Mouse (Mus musculus) stomach, postnatal 0 days (tissue): ENCODE results near the gene Gprc5c.

Source experiments
- CTCF ChIP-seq: IDR thresholded peaks from 2 replicates; pipeline ENCODE4 v1.5.1; 2016; ENCODE audit warnings: antibody characterized with exemption, low read depth, mild to moderate bottlenecking, moderate library complexity
- EP300 ChIP-seq: optimal IDR thresholded peaks from 2 replicates; pipeline ENCODE3; 2016; ENCODE audit warnings: antibody characterized with exemption

GRCm38 (mm10) chr11:114867361-114868235, 16.6 kb downstream of the Gprc5c start:
- TF ChIP-seq CTCF, result no peak
- no peak for TF ChIP-seq EP300
